Mouse (Mus musculus) kidney, adult 2 months (tissue): ENCODE measurements around the gene Pdcd11. TPM values are rescaled to one million over a fixed set of nuclear protein-coding genes. Genes with fewer than 3 reads are reported as not detected.

Experiments
- DNase-seq: peaks from one replicate; pipeline ENCODE4 v3.0.0; 2021
- H3K27ac ChIP-seq: fragments of 200-500 bp; 2 replicates; pipeline ENCODE4 v1.5.1; 2012; ENCODE audit warnings: low read depth, low read length, control low read depth, inconsistent platforms; ENCODE audit not compliant: insufficient read depth
- H3K27me3 ChIP-seq: fragments of 200-500 bp; replicated peaks from 2 replicates; pipeline ENCODE4 v1.6.1; 2012; ENCODE audit warnings: mild to moderate bottlenecking, moderate library complexity, low read length, inconsistent platforms; ENCODE audit not compliant: control insufficient read depth, insufficient read depth
- H3K36me3 ChIP-seq: fragments of 200-500 bp; 2 replicates; pipeline ENCODE4 v1.6.1; 2012; ENCODE audit warnings: mild to moderate bottlenecking, moderate library complexity, low read length, inconsistent platforms; ENCODE audit not compliant: control insufficient read depth, insufficient read depth
- H3K4me1 ChIP-seq: fragments of 200-500 bp; 2 replicates; pipeline ENCODE4 v1.6.1; 2011; ENCODE audit warnings: low read length; ENCODE audit not compliant: control insufficient read depth, insufficient read depth
- H3K4me3 ChIP-seq: fragments of 200-500 bp; 2 replicates; pipeline ENCODE4 v1.5.1; 2011; ENCODE audit warnings: mild to moderate bottlenecking, low read depth, low read length, control low read depth; ENCODE audit not compliant: insufficient read depth
- CTCF ChIP-seq: fragments of 200-500 bp; conservative IDR thresholded peaks from 2 replicates; pipeline ENCODE4 v1.5.1; 2011; ENCODE audit warnings: low read depth, mild to moderate bottlenecking, control low read depth, low read length, moderate library complexity, mixed read lengths; ENCODE audit not compliant: insufficient read depth, insufficient read length
- POLR2A ChIP-seq: fragments of 200-500 bp; IDR thresholded peaks from one replicate; pipeline ENCODE4 v1.6.1; 2011; ENCODE audit warnings: low read depth, low read length, control low read depth
- WGBS: fragments of 180-500 bp; shearing (Covaris S2); methylation state at CpG from one replicate; pipeline ENCODE4 v1.1.7; 2018; 5-methylcytosine and 5-hydroxymethylcytosine counted together
- polyA plus RNA-seq: library from polyadenylated mRNA; depleted of rRNA; stranded (reverse); fragments of >200 nt; gene quantifications from 2 replicates; pipeline ENCODE4 v1.2.3, GENCODE M21; 2012

Gene Pdcd11
- polyA plus RNA-seq, 1 experiment: 9.3 TPM

DNA sequence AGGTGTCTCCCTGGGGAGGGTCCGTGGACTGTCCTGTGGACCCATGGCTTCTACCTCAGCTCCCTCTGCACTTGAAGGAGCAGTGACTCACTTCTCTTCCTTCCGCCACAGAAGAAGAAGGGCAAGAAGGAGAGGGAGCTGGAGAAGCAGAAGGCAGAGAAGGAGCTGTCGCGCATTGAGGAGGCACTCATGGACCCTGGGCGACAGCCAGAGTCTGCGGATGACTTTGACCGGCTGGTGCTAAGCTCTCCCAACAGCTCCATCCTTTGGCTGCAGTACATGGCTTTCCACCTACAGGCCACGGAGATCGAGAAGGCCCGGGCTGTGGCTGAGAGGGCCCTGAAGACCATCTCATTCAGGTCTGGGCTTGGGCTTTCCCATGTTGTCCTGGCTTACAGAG is 37.6 kb downstream of the Pdcd11 start:
- H3K27me3 ChIP-seq: no peaks in the 10 kb centered on the region
- WGBS: 91% methylated on average over 10 of the region's 10 CpGs
- H3K4me3 ChIP-seq: no peak overlapping the region
- no peak for TF ChIP-seq CTCF
- TF ChIP-seq POLR2A: no peak
- H3K36me3 ChIP-seq: no peaks in the 10 kb centered on the region
- no peak overlapping the region for H3K27ac ChIP-seq
- H3K4me1 ChIP-seq: no peaks in the 10 kb centered on the region
- no peak for DNase-seq

DNA sequence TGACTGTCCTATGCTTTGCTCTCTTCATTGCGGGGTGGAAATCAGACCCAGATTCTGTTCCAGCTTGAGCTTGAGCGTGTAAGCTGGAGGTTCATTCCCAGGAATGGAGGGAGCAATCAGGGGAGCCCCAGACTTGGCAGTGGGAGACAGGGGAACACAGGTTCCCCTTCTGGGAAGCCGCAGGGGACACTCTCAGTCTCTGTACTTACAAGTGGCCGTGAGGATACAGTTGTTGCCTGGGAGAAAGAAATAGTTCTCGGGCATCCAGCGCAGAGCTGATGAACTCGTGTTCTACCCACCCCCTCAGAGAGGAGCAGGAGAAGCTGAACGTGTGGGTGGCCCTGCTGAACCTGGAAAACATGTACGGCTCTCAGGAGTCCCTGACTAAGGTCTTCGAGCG is 38.3 kb downstream of the Pdcd11 start:
- TF ChIP-seq POLR2A (no peak), CTCF (no peak)
- H3K27me3 ChIP-seq: no peaks in the 10 kb centered on the region
- 90% methylated on average over 11 of the region's 11 CpGs for WGBS
- H3K27ac ChIP-seq: no peak overlapping the region
- no peaks in the 10 kb centered on the region for H3K4me1 ChIP-seq
- no peak overlapping the region for H3K4me3 ChIP-seq
- no peak for DNase-seq
- H3K36me3 ChIP-seq: no peaks in the 10 kb centered on the region

DNA sequence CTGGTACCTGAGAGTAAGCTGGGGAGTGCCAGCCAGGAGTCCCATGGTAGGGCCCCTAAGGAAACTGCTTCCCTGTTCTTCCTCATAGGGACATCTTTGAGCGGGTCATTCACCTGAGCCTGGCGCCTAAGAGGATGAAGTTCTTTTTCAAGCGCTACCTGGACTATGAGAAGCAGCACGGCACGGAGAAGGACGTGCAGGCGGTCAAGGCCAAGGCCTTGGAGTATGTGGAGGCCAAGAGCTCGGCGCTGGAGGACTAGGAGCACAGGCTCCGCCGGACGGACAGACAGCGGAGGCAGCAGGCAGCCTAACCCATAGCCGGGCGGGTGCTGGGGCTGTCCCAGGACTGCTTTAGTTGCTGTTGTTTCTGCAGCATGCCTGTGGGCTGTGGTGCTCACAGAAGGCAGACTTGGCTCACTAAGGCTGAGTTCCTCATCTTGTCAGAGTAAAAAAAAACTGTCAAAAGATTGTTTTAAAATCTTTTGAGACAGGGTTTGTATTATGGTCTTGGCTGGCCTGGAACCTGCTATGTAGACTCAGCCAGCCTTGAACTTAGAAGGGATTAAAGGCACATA is 40.1 kb downstream of the Pdcd11 start:
- Histone ChIP-seq H3K4me3 (no peak overlapping the region), H3K27ac (no peak overlapping the region), H3K36me3 (no peaks in the 10 kb centered on the region), H3K4me1 (no peaks in the 10 kb centered on the region), H3K27me3 (no peaks in the 10 kb centered on the region)
- TF ChIP-seq CTCF (no peak), POLR2A (no peak)
- 95% methylated on average over 15 of the region's 15 CpGs for WGBS
- DNase-seq: no peak

DNA sequence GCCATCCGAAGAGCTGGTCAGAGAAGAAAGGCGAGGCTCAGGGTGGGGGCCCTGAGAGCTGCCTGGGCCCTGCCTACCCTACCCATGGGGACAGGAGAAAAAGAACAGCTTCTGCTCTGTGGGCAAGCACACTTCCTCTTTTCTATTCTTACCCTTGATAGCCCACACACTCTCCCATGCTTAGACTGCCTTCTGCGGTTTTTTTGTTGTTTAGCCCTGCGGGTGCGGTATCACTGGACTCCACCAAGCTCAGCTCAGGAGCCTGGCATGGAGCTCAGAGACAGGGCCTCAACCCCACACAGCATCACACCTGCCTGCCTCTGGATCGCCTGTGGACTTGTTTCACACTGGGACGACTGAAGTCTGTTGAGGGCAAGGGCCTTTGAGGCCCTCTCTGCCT is 42.6 kb downstream of the Pdcd11 start:
- Histone ChIP-seq H3K36me3 (no peaks in the 10 kb centered on the region), H3K4me3 (no peak overlapping the region), H3K27me3 (no peaks in the 10 kb centered on the region), H3K4me1 (no peaks in the 10 kb centered on the region), H3K27ac (no peak overlapping the region)
- TF ChIP-seq POLR2A (no peak), CTCF (no peak)
- DNase-seq: peak; percentile 11
- 83% methylated on average over 7 of the region's 7 CpGs for WGBS

DNA sequence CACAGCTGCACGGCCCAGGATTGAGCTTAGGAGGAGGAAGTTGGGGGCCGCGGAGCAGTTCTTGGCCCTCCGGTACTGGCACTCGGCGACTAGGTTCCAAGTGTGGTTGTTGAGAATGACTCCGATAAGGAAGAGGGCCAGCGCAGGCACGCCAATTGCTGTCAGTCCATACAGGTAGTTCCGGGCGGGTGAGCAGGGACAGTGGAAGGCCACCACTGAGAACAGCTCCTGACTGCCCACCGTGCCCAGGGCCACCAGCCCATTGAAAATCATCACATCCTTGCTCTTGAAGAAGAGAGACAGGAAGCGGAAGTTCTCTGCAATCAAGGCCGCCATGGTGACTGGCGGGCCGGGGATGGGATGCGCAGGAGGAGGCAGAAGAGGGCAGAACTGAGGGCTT is 45.0 kb downstream of the Pdcd11 start:
- no peak for TF ChIP-seq POLR2A
- no peak for TF ChIP-seq CTCF
- Histone ChIP-seq H3K4me1 (no peaks in the 10 kb centered on the region), H3K27ac (no peak overlapping the region), H3K36me3 (no peaks in the 10 kb centered on the region), H3K4me3 (no peak overlapping the region), H3K27me3 (no peaks in the 10 kb centered on the region)
- 88% methylated on average over 17 of the region's 17 CpGs for WGBS
- no peak for DNase-seq

DNA sequence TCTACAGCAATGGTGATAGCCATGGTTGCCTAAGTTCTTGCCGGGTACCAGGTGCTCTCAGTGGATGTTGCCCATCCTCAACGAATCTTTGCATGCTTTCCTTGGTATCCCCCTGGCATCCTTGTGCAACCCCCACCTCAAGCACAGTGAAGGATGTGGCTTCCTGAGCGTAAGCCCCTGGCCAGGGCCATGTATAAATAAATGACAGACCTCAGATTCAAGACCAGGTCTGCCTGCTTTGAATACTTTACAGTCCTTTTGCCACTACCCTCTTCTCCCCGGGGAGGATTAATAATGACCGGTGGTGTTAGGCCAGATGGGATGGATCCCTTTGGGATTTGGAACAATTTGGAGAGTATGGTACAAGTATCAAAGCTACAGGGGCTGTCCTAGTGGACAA is 45.6 kb downstream of the Pdcd11 start:
- H3K27me3 ChIP-seq: no peaks in the 10 kb centered on the region
- no peak overlapping the region for H3K4me3 ChIP-seq
- H3K27ac ChIP-seq: no peak overlapping the region
- H3K4me1 ChIP-seq: no peaks in the 10 kb centered on the region
- no peak for DNase-seq
- no peaks in the 10 kb centered on the region for H3K36me3 ChIP-seq
- TF ChIP-seq CTCF (no peak), POLR2A (no peak)
- WGBS: 87% methylated on average over 5 of the region's 5 CpGs

DNA sequence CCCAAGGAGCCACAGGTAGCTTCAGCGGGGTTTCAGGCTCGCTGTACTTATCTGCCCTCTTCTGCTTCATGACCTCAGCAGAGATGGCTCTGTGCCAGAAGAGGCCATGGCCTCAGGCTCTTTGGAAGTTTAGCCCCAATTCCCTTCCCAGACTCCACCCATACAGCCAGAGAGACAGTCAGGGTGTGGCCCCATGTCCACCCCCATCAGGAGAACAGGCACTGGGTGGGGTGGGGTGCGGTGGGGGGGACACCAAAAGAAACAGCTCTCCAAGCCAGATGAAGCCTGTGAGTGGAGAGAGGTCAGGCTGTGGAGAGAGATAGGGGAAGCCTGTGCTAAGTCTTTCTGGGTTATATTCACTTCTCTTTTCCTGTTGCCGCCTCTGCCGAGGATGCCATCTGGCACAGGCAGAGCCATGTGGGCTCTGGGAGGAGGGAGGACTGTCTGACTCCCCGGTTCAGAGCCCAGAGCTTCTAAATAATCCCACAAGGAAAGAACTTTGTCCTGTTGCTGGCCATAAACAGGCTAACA is 46.5 kb downstream of the Pdcd11 start:
- peak; percentile 62 for DNase-seq
- TF ChIP-seq CTCF: no peak
- no peak for TF ChIP-seq POLR2A
- Histone ChIP-seq H3K4me1 (no peaks in the 10 kb centered on the region), H3K27me3 (no peaks in the 10 kb centered on the region), H3K4me3 (peak overlapping the region; percentile 66), H3K36me3 (no peaks in the 10 kb centered on the region), H3K27ac (peak overlapping the region; percentile 75)
- WGBS: 22% methylated on average over 6 of the region's 6 CpGs
